Mouse (Mus musculus): ENCODE data around the gene C77080.

GRCm38 (mm10) chr4:129222019-129222925 is 38.9 kb downstream of the C77080 start:
- TF ChIP-seq CTCF (IDR thresholded peaks at IDR 0.05) (no peak), EP300 (IDR thresholded peaks at IDR 0.05) (no peak)
